Mouse (Mus musculus) testis, adult 2 months (tissue): ENCODE data around the gene Synm. TPM values are rescaled to one million over a fixed set of nuclear protein-coding genes. Genes with fewer than 3 reads are reported as not detected.

Source experiments
- H3K27ac ChIP-seq: fragments of 200-500 bp; 2 replicates; pipeline ENCODE4 v1.5.1; 2012; ENCODE audit warnings: low read depth, low read length; ENCODE audit not compliant: control insufficient read depth, insufficient read depth
- H3K27me3 ChIP-seq: fragments of 200-500 bp; 2 replicates; pipeline ENCODE4 v1.6.1; 2012; ENCODE audit warnings: mild to moderate bottlenecking, low read length, moderate library complexity; ENCODE audit not compliant: control insufficient read depth, insufficient read depth
- H3K36me3 ChIP-seq: fragments of 200-500 bp; 2 replicates; pipeline ENCODE4 v1.6.1; 2012; ENCODE audit warnings: mild to moderate bottlenecking, low read length; ENCODE audit not compliant: control insufficient read depth, insufficient read depth
- H3K4me1 ChIP-seq: fragments of 200-500 bp; 2 replicates; pipeline ENCODE4 v1.6.1; 2012; ENCODE audit warnings: low read length; ENCODE audit not compliant: control insufficient read depth, insufficient read depth
- H3K4me3 ChIP-seq: fragments of 200-500 bp; 2 replicates; pipeline ENCODE4 v1.5.1; 2012; ENCODE audit warnings: low read depth, mild to moderate bottlenecking, low read length, moderate library complexity, mixed read lengths; ENCODE audit not compliant: control insufficient read depth
- CTCF ChIP-seq: fragments of 200-500 bp; IDR thresholded peaks from 2 replicates; pipeline ENCODE4 v1.5.1; 2012; ENCODE audit warnings: low read depth, mild to moderate bottlenecking, inconsistent platforms, low read length, moderate library complexity; ENCODE audit not compliant: control insufficient read depth, insufficient read depth, insufficient replicate concordance
- POLR2A ChIP-seq: fragments of 200-500 bp; IDR thresholded peaks from 2 replicates; pipeline ENCODE4 v1.6.1; 2012; ENCODE audit warnings: low read depth, mild to moderate bottlenecking, inconsistent platforms, low read length, moderate library complexity; ENCODE audit not compliant: control insufficient read depth
- polyA plus RNA-seq: library from polyadenylated mRNA; depleted of rRNA; stranded (reverse); fragments of >200 nt; gene quantifications from 2 replicates; pipeline ENCODE4 v1.2.3, GENCODE M21; 2012; rRNA removed

Gene Synm
- polyA plus RNA-seq, 1 experiment, result 3.3 TPM

DNA sequence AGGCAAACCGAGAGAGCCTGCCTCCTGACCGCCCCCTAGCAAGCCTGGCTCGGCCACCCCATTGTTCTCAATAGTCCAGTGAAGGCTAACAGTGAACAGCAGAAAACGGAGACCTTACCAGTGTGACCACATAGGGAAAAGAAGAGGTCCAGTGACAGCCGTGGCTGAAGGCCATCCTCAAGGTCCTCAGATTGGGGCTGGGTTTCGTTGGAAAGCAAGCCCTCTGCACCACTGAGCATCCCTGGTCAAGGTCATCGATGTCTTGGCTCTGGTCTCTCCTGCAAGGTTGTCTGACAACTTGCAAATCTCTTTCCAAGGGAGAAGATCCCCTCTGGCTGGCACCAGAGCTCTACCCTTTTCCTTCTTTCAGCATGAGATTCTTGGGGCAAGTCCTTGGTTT is 69.7 kb downstream of the Synm start:
- Histone ChIP-seq H3K36me3 (no peaks in the 10 kb centered on the region), H3K27ac (no peak overlapping the region), H3K27me3 (no peaks in the 10 kb centered on the region), H3K4me3 (no peak overlapping the region), H3K4me1 (no peaks in the 10 kb centered on the region)
- no peak for TF ChIP-seq POLR2A
- TF ChIP-seq CTCF, result no peak

DNA sequence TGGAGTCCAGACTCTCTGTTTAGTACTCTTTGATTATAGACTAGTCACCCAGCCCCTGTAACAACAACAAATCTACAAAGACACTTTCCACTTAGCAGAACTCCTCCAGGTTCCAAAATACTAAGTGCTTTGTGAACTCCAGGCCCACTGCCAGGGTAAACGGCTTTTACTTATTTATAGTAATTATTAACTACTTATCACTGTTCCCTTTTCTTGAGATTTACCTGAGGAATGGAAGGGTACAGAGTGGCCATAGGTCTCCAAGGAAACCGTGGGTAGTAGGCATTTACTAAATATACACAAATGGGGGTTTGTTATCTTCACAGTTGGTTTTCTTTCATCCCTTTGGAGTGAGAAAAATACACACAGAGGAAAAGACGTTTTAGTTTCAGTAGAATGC is 71.3 kb downstream of the Synm start:
- TF ChIP-seq CTCF, result no peak
- TF ChIP-seq POLR2A, result no peak

GRCm38 (mm10) chr7:67686545-67686944 is 73.0 kb downstream of the Synm start:
- Histone ChIP-seq H3K36me3 (no peaks in the 10 kb centered on the region), H3K4me3 (no peak overlapping the region), H3K27ac (no peak overlapping the region), H3K4me1 (no peaks in the 10 kb centered on the region), H3K27me3 (no peaks in the 10 kb centered on the region)
- no peak for TF ChIP-seq CTCF
- no peak for TF ChIP-seq POLR2A

More for the DNA sequence above, 71.3 kb downstream of the Synm start:
- Histone ChIP-seq H3K27ac (no peak overlapping the region), H3K27me3 (no peaks in the 10 kb centered on the region), H3K4me3 (no peak overlapping the region), H3K4me1 (no peaks in the 10 kb centered on the region), H3K36me3 (no peaks in the 10 kb centered on the region)

GRCm38 (mm10) chr7:67683006-67683405 is 76.5 kb downstream of the Synm start:
- H3K4me1 ChIP-seq, result no peaks in the 10 kb centered on the region
- no peaks in the 10 kb centered on the region for H3K27me3 ChIP-seq
- TF ChIP-seq CTCF (no peak), POLR2A (no peak)
- no peaks in the 10 kb centered on the region for H3K36me3 ChIP-seq
- H3K4me3 ChIP-seq, result no peak overlapping the region
- H3K27ac ChIP-seq, result no peak overlapping the region

DNA sequence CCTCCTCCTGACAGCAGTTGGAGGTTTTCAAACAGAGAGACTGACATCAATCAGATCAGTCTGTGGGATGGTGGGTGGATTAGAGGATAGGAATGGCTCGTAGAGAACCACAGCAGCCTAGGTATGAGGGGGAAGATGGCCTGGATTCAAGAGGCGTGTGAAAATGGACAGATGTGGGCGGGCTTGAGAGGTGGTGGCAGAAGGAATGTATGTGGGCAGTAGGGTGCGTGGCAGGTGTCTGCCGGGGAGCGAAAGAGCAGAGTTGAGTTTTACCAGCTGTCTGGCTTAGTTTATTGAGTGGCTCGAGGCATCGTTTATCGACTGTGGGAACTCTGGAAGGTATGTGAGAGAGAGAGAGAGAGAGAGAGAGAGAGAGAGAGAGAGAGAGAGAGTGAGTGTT is 78.5 kb downstream of the Synm start:
- Histone ChIP-seq H3K27ac (no peak overlapping the region), H3K4me1 (no peaks in the 10 kb centered on the region), H3K27me3 (no peaks in the 10 kb centered on the region), H3K36me3 (no peaks in the 10 kb centered on the region), H3K4me3 (no peak overlapping the region)
- no peak for TF ChIP-seq CTCF
- no peak for TF ChIP-seq POLR2A

Other genes with a start within 250 kb of the Synm start
- 565 and 587 TPM in 2 replicates for gene Lrrc28, start 114.5 kb downstream of the Synm start, polyA plus RNA-seq
- 43.7 and 49.8 TPM in 2 replicates for gene Ttc23, start 112.3 kb downstream of the Synm start, polyA plus RNA-seq
- gene Igf1r, start 193.1 kb upstream of the Synm start, polyA plus RNA-seq, result 3.4 and 4.2 TPM in 2 replicates